Mouse (Mus musculus): ENCODE measurements around the gene Tacc2.

DNA sequence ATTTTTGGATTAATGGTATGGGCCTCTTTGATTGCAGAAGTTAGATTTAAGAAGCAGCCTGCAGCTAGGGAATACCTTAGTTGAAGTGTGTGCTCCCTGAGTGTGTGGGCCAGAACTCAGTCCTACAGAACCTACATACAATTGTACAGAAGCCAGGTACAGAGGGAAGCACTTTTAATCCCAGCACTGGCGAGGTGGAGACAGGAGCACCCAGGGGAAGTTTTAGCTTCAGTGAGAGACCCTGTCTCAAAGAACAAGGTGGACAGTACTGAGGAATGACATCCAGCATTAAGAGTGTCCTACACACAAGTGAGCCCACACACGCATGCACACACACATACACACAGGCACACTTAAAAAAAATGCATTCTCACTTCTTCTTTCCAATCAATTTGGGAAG lies 828 bp downstream of the Tacc2 start:
- TF ChIP-seq POLR2A (IDR thresholded peaks at IDR 0.05; ENCODE audit: extremely low read depth, insufficient read depth, low read length) (no peak), CTCF (IDR thresholded peaks at IDR 0.05; ENCODE audit: low read depth, low read length) (no peak)

All from liver, adult 2 months (tissue).